Mouse (Mus musculus) CD8-positive naive resting alpha-beta T cell, adult 2 months (primary cell): ENCODE data around the gene Grap2.
A peak's percentile ranks its signal among the peaks of the same experiment; 100 is the strongest.

Experiments
- DNase-seq, 2 experiments: peaks; one replicate each; pipeline ENCODE4 v3.0.0; 2022; ENCODE audit warnings: low read depth in 2 of 2, low spot score in 2 of 2

The Grap2 gene

DNA sequence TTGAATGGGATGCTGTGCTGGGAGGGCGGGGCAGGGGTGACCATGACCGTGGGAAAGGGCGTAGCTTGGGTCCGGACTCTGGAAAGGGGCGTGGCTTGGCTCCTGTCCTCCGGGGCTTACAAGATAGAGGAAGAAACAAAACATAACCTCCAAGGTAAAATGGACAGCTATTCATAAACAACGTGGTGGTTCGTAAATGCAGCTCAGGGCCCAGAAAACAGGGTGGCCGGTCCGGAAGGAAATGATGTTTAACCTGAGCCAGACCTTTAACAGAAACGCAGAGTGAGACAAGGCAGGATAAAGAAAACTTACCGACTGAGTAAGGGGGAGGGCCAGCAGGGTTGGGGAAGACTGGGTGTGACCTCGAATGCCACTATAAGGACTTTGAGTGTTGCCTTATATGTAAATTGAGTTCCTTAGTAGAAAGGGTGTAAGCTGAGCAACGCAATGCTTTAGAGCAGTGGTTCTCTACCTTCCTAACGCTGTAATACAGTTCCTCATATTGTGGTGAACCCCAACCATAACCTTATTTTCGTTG lies 26.9 kb downstream of the Grap2 start:
- DNase-seq, result peak in 1 of 2 experiments; percentile 68

GRCm38 (mm10) chr15:80599843-80600242 lies 27.4 kb downstream of the Grap2 start:
- DNase-seq, result no peak

DNA sequence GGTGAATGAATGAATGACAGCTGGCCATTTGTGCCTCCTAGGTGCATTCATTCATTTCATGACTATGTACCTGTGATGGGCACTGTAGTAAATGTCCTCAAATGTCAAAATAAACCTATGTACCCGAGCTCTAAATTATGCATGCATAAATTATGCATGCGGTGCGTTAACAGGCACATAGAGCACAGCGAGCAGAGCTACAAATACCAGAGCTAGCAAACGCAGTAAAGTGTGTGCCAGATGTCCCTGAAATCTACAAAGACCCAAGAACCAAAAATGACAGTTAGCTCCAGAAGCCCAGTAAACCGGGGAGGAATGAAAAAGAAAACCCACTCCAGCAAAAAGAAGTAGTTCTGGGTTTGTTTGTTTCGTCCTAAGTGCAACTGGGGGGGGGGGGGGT lies 29.1 kb downstream of the Grap2 start:
- DNase-seq, result no peak

DNA sequence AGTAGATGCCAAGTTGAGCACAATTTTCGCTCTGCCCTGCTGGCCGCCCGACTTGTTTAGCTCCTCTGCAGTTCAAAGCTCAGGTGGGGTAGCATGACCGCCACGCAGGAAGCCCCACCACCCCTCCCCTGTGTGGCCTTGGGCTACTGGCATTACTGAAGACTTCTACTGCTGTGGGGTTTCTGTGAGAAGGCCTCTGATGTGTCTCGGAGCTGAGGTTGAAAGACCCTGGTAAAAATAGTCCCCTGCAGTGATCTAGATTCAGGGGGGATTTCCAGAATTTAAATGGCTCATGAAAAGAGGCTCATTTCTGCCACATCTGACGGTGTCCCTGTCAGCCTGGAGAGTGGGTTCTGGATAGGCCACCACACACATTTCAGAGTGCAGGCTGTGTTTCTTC lies 30.1 kb downstream of the Grap2 start:
- peak; percentile 78 to 80 for DNase-seq

DNA sequence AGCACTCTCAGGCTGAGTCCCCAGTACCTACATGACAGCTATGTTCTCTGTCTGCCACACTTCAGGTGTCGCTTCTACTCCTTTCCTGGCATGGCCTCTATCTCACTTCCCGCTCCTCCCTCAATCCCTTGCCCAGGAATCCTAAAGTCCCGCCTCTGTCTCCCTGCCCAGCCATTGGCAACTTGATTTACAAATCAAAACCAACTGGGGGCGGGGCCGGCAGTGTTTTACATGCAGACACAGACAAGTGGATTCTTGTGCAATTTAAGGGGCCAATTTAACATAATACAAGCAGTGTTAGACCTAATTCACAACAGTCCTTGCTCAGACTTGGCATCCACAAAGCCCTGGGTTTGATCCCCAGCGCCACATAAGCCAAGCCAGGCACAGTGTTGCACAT lies 31.6 kb downstream of the Grap2 start:
- no peak for DNase-seq

GRCm38 (mm10) chr15:80607970-80608369 lies 35.6 kb downstream of the Grap2 start:
- no peak for DNase-seq

- DNase-seq, result peak; percentile 55 to 61
These were observed 37.9 kb downstream of the Grap2 start for GRCm38 (mm10) chr15:80610335-80610734.

DNA sequence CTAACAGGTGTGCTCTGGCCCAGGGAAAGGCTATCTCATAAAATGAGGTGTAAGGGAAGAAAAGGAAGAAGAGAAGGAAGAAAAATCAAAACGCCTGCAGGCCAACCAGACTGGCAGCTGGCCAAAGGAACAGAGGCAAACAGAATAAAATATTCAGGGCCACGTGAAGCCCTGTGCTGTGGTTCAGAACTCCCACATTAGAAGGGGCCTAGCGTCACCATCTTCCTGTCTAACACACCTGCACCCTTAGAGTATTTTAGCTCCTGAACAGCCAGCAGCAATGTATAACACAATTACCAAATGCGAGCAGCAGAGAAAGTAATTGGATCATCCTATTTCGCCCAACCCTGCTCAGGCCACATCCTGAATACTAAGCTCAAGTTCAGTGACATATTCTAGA lies 39.1 kb downstream of the Grap2 start:
- peak; percentile 75 to 82 for DNase-seq

GRCm38 (mm10) chr15:80613904-80614303 lies 41.5 kb downstream of the Grap2 start:
- no peak for DNase-seq

DNA sequence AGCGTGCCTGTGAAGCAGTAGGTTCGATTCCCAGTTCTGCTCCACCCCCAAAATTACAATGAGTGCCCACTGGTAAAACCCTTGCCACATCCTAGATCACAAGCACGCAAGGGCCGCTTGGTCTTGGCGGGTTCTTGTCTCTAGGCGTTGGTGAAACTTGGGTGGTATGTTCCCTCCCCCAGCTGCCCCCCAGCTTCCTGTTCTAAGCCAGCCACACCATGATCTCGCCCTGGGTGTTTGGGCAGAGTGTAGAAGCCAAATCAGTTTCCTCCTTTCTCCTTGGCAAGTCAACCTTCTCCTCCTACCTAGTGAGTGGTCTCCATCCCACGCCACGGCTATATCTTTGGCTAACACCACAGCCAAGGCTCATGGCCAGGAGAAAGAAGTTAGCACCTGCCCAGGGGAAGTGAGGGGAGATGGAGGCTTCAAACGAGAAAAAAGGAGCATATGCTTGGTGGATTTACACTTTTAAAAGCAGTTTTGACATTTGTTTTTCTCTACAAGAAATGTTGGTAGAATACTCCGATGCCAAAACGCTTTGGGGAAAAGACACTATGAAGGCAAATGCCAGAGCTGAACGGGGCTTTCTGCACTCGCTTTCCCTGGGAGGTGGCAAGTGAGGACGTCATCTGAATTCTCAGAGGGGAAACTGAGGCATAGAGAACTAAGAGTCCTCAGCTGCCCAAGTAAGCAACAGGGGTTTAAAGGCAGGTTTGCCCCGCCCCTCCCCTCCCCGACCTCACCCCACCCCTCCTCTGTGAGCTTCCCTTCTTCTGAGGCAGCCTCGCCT lies 42.3 kb downstream of the Grap2 start:
- peak in 1 of 2 experiments; percentile 60 for DNase-seq

DNA sequence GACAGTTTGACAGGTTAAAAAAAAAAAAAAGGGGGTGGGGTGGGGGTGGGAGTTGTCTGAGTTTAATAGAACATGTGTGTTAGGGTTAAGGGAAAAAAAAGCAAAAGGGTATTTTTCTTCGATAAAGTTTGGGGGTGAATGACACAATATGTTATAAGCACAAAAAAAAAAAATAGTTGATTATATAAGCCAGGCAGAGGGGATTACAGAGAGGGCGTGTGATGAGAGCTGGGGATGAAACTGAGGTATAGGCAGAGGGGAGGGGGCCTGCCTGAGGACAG lies 42.8 kb downstream of the Grap2 start:
- DNase-seq, result no peak

DNA sequence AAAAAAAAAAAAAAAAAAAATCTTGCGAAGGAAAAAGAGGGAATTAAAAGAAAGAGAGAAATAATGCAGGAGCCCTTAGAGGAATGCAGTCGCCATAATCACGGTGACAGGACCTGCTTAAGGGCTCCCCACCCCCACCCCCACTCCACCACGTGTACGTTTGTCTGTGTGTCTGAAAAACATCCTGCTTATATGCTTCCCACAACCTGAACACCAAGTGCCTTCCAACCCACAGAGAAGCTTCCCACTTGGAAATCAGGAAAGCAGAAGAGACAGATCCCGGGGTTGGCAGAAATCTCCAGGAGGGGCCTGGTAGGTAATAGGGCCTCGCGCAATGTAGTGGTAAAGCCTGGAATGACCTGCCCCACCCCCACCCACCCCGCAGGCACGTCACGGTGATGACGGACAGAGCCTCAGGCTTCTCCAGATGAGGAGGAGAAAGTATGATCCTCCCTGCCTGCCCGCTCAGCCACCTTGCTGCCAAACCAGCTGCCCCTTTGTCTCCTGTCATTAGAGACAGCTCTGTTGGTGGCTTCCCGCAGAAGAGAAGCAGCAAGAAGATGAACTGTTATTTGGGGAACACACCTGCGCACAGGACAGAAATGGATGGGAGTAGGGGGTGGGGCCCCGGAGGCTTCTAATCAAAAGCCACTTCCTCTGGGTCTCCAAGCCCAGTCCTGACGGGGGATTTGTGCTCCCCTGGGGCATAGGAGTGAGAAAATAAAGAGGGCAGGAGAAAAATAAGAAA lies 43.4 kb downstream of the Grap2 start:
- no peak for DNase-seq

- DNase-seq, result peak in 1 of 2 experiments; percentile 62
These were observed 45.4 kb downstream of the Grap2 start for GRCm38 (mm10) chr15:80617839-80618238.

DNA sequence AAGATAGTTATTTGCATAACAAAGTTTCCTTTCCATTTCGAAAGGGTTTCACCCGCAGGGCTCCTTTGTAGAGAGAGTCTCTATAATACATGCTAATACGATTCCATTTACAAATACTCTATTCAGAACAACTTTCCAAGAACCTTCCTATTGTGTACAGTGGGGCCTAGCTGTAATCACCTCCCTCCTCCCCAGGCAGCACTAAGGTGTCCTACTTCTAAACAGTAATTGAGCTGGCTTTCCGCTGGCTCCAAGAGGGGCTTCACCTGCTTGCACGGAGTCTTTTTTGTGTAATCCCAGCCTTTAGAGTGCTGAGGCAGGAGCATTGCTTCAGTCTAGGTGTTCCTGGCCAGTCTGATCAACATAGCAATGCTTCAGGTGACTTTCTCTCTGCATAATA lies 46.8 kb downstream of the Grap2 start:
- DNase-seq, result no peak

DNA sequence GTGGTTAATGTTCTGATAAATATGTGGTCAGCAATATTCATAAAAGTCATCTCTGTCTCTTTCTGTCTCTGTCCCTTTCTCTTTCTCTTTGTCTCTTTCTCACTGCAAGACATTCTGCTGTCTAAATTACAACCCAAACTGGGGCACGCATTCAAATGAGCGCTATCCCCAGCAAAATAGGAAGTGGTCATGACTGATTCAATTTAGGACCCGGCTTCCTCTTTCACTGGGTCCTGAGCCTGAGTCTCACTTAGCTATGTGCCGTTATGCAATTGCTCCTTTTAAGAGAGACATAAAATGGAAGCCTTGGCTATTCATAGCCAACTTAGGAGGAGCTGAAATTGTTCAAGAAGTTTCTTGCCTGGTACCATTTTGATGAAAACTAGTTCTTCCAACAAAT lies 47.4 kb downstream of the Grap2 start:
- DNase-seq, result no peak

DNA sequence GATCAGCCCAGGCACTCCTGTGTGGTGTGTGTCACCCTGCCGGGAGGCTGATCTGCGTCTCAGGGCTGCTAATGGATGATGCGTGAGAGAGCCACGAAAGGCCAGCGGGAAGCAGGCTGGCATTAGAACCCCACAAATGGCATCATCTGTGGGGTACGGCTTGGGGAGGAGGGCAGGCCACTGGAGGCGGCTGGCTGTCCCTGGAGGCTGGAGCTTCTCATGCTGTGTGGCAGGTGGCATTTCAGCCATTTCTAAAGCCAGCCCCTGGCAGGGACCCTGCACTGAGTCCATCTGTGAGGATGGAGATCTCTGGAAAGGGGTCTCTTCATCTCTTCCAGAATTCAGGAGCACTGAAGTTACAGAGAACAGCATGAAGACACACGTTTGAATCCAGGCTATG lies 48.0 kb downstream of the Grap2 start:
- no peak for DNase-seq

GRCm38 (mm10) chr15:80623171-80623837 lies 50.9 kb downstream of the Grap2 start:
- DNase-seq, result no peak

GRCm38 (mm10) chr15:80626472-80626871 lies 54.1 kb downstream of the Grap2 start:
- no peak for DNase-seq

DNA sequence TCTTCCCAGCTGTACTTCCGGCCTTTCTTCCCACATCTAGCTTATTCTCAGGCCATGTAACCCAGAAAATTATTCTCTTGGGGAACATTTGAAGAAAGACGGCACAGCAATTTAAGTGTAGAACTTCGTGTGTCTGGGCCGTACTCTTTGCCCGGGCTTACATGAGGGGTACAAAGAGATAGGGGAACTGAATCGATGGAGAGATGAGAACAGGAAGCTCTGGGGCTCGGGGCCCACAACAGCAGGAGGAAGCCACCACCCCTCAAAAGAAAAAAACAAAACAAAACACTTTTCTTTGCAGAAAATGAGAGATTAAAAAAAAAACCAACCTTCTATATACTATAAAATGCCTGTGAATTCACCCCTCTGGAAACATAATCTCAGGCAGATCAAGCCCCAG lies 57.8 kb downstream of the Grap2 start:
- DNase-seq, result no peak

DNA sequence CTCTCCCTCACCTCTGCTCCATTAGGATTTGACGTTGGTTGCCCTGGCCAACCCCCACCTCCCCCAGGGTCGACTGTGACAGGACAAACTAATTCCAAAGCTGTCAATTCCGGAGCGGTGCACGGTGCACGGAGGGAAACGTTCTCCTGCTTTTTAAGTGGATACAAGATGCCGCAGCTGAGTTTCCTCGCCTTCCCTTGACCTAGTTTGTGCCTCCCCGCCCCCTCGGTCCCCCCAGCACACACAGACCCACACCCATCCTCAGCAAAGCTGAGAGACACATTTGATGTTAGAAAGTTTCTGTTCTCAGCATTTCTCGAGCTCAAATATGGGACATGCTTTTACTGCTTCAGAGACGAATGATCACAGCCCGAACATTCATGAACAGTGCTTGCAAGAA lies 58.3 kb downstream of the Grap2 start:
- no peak for DNase-seq

- no peak for DNase-seq
These were observed 58.9 kb downstream of the Grap2 start for GRCm38 (mm10) chr15:80631311-80631710.

DNA sequence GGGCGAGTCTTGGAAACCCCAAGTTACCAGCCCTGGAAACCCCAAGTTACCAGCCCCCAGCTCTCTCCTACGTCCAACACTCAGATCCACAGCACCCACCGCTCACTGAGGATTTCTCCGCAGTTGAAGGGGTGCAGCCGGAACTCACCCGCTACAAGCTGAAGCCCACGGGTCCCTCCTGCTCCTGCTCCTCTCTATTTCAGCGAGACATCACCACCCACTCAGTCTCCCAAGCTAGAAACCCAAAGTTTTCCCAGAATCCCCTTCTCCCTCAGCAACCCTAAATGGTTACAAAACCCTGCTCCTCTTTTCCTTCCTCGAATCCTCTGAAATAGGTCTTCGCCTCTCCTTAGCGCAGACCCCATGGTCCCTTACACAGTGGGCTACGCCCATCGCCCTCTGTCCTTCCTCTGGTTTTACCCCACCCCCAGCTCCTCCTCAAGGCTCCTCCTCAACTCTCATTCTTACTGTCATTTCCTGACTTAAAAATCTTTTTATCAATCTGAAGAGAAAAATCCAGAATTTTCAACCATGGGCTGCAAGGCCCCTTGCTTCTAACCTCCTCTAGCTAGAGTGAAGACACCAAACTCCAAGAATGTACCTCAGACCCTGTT lies 60.0 kb downstream of the Grap2 start:
- no peak for DNase-seq
